Mouse (Mus musculus): ENCODE measurements around the gene Zfp784. TPM values are rescaled to one million over a fixed set of nuclear protein-coding genes. Genes with fewer than 3 reads are reported as not detected.

Zfp784 gene
- polyA plus RNA-seq, 1 experiment = 5.2 TPM

DNA sequence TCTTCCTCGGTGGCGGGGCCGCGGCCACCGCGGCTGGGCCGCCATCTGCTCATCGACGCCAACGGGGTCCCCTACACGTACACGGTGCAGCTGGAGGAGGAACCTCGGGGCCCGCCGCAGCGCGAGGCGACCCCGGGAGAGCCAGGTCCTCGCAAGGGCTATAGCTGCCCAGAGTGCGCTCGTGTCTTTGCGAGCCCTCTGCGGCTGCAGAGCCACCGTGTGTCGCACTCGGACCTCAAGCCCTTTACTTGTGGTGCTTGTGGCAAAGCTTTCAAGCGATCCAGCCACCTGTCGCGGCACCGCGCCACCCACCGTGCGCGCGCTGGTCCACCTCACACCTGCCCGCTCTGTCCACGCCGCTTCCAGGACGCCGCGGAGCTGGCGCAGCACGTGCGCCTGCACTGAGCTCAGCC is 14.7 kb upstream of the Zfp784 start:
- no peak for DNase-seq
- H3K36me3 ChIP-seq (ENCODE audit: control insufficient read depth, insufficient read depth, low read length) = no peaks in the 10 kb centered on the region
- H3K27me3 ChIP-seq (ENCODE audit: control insufficient read depth, insufficient read depth, low read length) = peaks cover 43% of the 10 kb centered on the region
- no peak overlapping the region for H3K4me3 ChIP-seq (ENCODE audit: control insufficient read depth, insufficient read depth, low read length)
- no peak overlapping the region for H3K27ac ChIP-seq (ENCODE audit: control insufficient read depth, insufficient read depth, low read length)
- TF ChIP-seq CTCF (IDR thresholded peaks at IDR 0.05; ENCODE audit: borderline replicate concordance, control insufficient read depth, extremely low read depth, insufficient read depth, low read length, poor library complexity) (no peak), POLR2A (IDR thresholded peaks at IDR 0.05; ENCODE audit: control insufficient read depth, extremely low read depth, insufficient read depth, low read length, poor library complexity) (no peak)
- WGBS = 6% methylated on average over 45 of the region's 45 CpGs
- peaks cover 24% of the 10 kb centered on the region for H3K4me1 ChIP-seq (replicated peaks; ENCODE audit: control insufficient read depth, insufficient read depth, low read length)

- no peak overlapping the region for H3K4me3 ChIP-seq (ENCODE audit: control insufficient read depth, insufficient read depth, low read length)
- H3K4me1 ChIP-seq (replicated peaks; ENCODE audit: control insufficient read depth, insufficient read depth, low read length) = peaks cover 24% of the 10 kb centered on the region
- peaks cover 43% of the 10 kb centered on the region for H3K27me3 ChIP-seq (ENCODE audit: control insufficient read depth, insufficient read depth, low read length)
- WGBS = 9% methylated on average over 12 of the region's 12 CpGs
- no peaks in the 10 kb centered on the region for H3K36me3 ChIP-seq (ENCODE audit: control insufficient read depth, insufficient read depth, low read length)
- H3K27ac ChIP-seq (ENCODE audit: control insufficient read depth, insufficient read depth, low read length) = no peak overlapping the region
- DNase-seq = no peak
- TF ChIP-seq POLR2A (IDR thresholded peaks at IDR 0.05; ENCODE audit: control insufficient read depth, extremely low read depth, insufficient read depth, low read length, poor library complexity) = no peak
- TF ChIP-seq CTCF (IDR thresholded peaks at IDR 0.05; ENCODE audit: borderline replicate concordance, control insufficient read depth, extremely low read depth, insufficient read depth, low read length, poor library complexity) = no peak
Measured at GRCm38 (mm10) chr7:5052438-5052837, 14.2 kb upstream of the Zfp784 start.

GRCm38 (mm10) chr7:5051193-5052192 is 13.2 kb upstream of the Zfp784 start, which contains the start of gene Zfp580:
TSS of gene Zfp580 (plus strand) at chr7:5051538.
- no peak for TF ChIP-seq POLR2A (IDR thresholded peaks at IDR 0.05; ENCODE audit: control insufficient read depth, extremely low read depth, insufficient read depth, low read length, poor library complexity)
- TF ChIP-seq CTCF (IDR thresholded peaks at IDR 0.05; ENCODE audit: borderline replicate concordance, control insufficient read depth, extremely low read depth, insufficient read depth, low read length, poor library complexity) = no peak
- Histone ChIP-seq H3K4me1 (replicated peaks; ENCODE audit: control insufficient read depth, insufficient read depth, low read length) (peaks cover 25% of the 10 kb centered on the region), H3K36me3 (ENCODE audit: control insufficient read depth, insufficient read depth, low read length) (no peaks in the 10 kb centered on the region), H3K27me3 (ENCODE audit: control insufficient read depth, insufficient read depth, low read length) (peaks cover 37% of the 10 kb centered on the region), H3K4me3 (ENCODE audit: control insufficient read depth, insufficient read depth, low read length) (peak within 1 kb of the TSS; percentile 70), H3K27ac (ENCODE audit: control insufficient read depth, insufficient read depth, low read length) (no peak within 1 kb of the TSS)
- DNase-seq = peak; percentile 51
- WGBS = 2% methylated on average over 65 of the region's 65 CpGs

- Histone ChIP-seq H3K27ac (ENCODE audit: control insufficient read depth, insufficient read depth, low read length) (no peak overlapping the region), H3K36me3 (ENCODE audit: control insufficient read depth, insufficient read depth, low read length) (no peaks in the 10 kb centered on the region), H3K4me1 (replicated peaks; ENCODE audit: control insufficient read depth, insufficient read depth, low read length) (peaks cover 18% of the 10 kb centered on the region), H3K4me3 (ENCODE audit: control insufficient read depth, insufficient read depth, low read length) (no peak overlapping the region), H3K27me3 (ENCODE audit: control insufficient read depth, insufficient read depth, low read length) (peaks cover 12% of the 10 kb centered on the region)
- peak; percentile 56 for DNase-seq
- WGBS = 30% methylated on average over 2 of the region's 2 CpGs
- TF ChIP-seq POLR2A (IDR thresholded peaks at IDR 0.05; ENCODE audit: control insufficient read depth, extremely low read depth, insufficient read depth, low read length, poor library complexity) (no peak), CTCF (IDR thresholded peaks at IDR 0.05; ENCODE audit: borderline replicate concordance, control insufficient read depth, extremely low read depth, insufficient read depth, low read length, poor library complexity) (no peak)
Measured at GRCm38 (mm10) chr7:5047313-5047712, 9.1 kb upstream of the Zfp784 start.

DNA sequence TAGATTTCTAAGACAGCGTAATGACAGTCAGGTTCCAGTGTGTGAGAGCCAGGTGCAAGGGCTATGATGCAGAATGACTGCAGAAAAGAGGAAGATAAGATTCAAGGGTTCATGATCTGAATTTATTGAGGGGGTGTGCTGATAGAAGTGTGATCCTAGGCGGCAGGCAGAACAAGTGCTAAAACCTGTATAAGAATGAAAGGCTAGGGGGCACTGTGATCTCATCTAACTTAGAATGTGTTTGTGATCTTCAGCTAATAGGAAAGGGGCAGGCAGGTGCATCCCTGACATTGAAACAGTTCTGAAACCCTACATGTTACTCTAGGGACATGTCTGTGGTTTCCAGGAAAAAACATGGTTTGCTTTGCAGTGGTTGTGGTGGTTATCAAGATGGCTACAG is 7.9 kb upstream of the Zfp784 start:
- no peak for DNase-seq
- no peak overlapping the region for H3K4me3 ChIP-seq (ENCODE audit: control insufficient read depth, insufficient read depth, low read length)
- TF ChIP-seq POLR2A (IDR thresholded peaks at IDR 0.05; ENCODE audit: control insufficient read depth, extremely low read depth, insufficient read depth, low read length, poor library complexity) (no peak), CTCF (IDR thresholded peaks at IDR 0.05; ENCODE audit: borderline replicate concordance, control insufficient read depth, extremely low read depth, insufficient read depth, low read length, poor library complexity) (no peak)
- peaks cover 10% of the 10 kb centered on the region for H3K4me1 ChIP-seq (replicated peaks; ENCODE audit: control insufficient read depth, insufficient read depth, low read length)
- WGBS = 72% methylated on average over 2 of the region's 2 CpGs
- peaks cover 4% of the 10 kb centered on the region; the same call in 1 of the 2 replicates for H3K27me3 ChIP-seq (ENCODE audit: control insufficient read depth, insufficient read depth, low read length)
- H3K36me3 ChIP-seq (ENCODE audit: control insufficient read depth, insufficient read depth, low read length) = no peaks in the 10 kb centered on the region
- no peak overlapping the region for H3K27ac ChIP-seq (ENCODE audit: control insufficient read depth, insufficient read depth, low read length)

DNA sequence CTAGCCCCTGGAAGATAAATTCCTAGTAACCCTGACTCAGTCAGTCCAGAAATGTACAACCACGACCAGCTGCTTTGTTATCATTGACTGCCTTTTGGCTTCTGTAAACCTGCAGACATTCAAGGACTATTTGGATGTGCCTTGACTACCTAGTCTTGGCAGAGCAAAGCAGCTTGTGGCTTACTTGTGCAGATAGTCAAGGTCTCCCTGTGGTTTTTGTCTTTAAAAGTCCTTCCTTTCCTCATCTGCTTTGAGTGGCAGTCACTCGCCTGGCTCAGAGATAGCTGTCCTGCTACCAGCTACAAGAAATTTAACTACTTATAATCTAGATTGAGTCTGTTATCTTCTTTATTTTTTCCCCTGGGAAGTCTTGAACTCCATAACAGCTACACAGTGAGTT is 6.7 kb upstream of the Zfp784 start:
- H3K4me1 ChIP-seq (replicated peaks; ENCODE audit: control insufficient read depth, insufficient read depth, low read length) = peaks cover 7% of the 10 kb centered on the region
- no peak overlapping the region for H3K27ac ChIP-seq (ENCODE audit: control insufficient read depth, insufficient read depth, low read length)
- TF ChIP-seq POLR2A (IDR thresholded peaks at IDR 0.05; ENCODE audit: control insufficient read depth, extremely low read depth, insufficient read depth, low read length, poor library complexity) (no peak), CTCF (IDR thresholded peaks at IDR 0.05; ENCODE audit: borderline replicate concordance, control insufficient read depth, extremely low read depth, insufficient read depth, low read length, poor library complexity) (no peak)
- WGBS = 68% methylated on average over 2 of the region's 2 CpGs
- no peak overlapping the region for H3K4me3 ChIP-seq (ENCODE audit: control insufficient read depth, insufficient read depth, low read length)
- H3K36me3 ChIP-seq (ENCODE audit: control insufficient read depth, insufficient read depth, low read length) = no peaks in the 10 kb centered on the region
- H3K27me3 ChIP-seq (ENCODE audit: control insufficient read depth, insufficient read depth, low read length) = no peaks in the 10 kb centered on the region
- DNase-seq = no peak

All from thymus, adult 2 months (tissue).